Mouse (Mus musculus): ENCODE results near the gene Rnasek. TPM values are rescaled to one million over a fixed set of nuclear protein-coding genes. Genes with fewer than 3 reads are reported as not detected.
A peak's percentile ranks its signal among the peaks of the same experiment; 100 is the strongest.

Rnasek gene
- polyA plus RNA-seq, 1 experiment from 2014 or later = 235 TPM

DNA sequence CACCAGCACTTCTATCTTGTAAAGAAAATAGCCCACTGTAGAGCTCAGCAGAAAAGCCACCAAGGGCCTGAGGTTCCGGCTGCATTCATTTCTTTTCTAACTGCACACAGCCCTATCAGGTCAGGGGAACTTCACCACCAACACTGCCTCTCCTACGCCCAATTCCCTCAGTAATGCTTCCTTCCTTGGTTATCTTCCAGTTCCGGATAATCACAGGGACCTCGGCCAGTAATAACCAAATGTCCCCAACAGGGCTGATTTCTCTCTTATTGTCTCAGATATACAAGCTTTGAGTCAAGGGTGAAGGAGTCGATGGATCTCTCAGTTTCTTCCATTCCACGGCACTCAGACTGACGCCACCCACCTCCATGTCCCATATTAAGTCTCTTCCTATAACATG lies 32.4 kb downstream of the Rnasek start:
- 94% methylated on average over 7 of the region's 7 CpGs for WGBS
- no peak overlapping the region for H3K4me2 ChIP-seq (ENCODE audit: low read length)
- H3K9me3 ChIP-seq (replicated peaks; ENCODE audit: control insufficient read depth, low read length) = no peaks in the 10 kb centered on the region
- H3K4me3 ChIP-seq (ENCODE audit: low read depth, low read length) = no peak overlapping the region
- no peak overlapping the region for H3K27ac ChIP-seq (ENCODE audit: low read depth, low read length)
- DNase-seq (ENCODE audit: low spot score) (no peak), ATAC-seq (no peak)
- no peak overlapping the region for H3K9ac ChIP-seq (ENCODE audit: low read length)
- H3K27me3 ChIP-seq (replicated peaks; ENCODE audit: control insufficient read depth, insufficient read depth, low read length) = no peaks in the 10 kb centered on the region
- no peaks in the 10 kb centered on the region for H3K36me3 ChIP-seq (ENCODE audit: control insufficient read depth, insufficient read depth, low read length)
- no peaks in the 10 kb centered on the region for H3K4me1 ChIP-seq (ENCODE audit: control insufficient read depth, insufficient read depth, low read length)

DNA sequence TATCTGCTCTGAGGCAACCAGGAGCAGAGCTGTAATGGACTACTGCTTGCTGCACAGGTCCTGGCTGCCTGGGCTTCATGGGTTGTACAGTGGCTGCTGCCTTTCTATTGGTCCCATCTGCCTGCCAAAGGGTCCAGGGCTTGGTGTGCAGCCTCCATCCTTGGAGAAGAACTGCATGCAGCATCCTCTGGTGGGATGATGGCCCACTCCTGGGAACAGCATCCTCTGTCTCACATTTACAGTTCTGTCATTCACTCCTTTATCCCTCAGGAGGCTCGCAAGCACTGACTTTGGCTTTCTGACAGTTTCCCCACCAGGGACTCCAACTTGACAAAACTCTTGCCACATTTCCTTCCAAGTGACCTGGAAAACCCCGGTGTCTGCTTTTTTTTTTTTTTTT lies 32.8 kb downstream of the Rnasek start:
- H3K27me3 ChIP-seq (replicated peaks; ENCODE audit: control insufficient read depth, insufficient read depth, low read length) = no peaks in the 10 kb centered on the region
- H3K4me1 ChIP-seq (ENCODE audit: control insufficient read depth, insufficient read depth, low read length) = no peaks in the 10 kb centered on the region
- no peaks in the 10 kb centered on the region for H3K36me3 ChIP-seq (ENCODE audit: control insufficient read depth, insufficient read depth, low read length)
- H3K27ac ChIP-seq (ENCODE audit: low read depth, low read length) = no peak overlapping the region
- H3K4me3 ChIP-seq (ENCODE audit: low read depth, low read length) = no peak overlapping the region
- H3K9ac ChIP-seq (ENCODE audit: low read length) = no peak overlapping the region
- ATAC-seq = no peak
- DNase-seq (ENCODE audit: low spot score) = no peak
- no peak overlapping the region for H3K4me2 ChIP-seq (ENCODE audit: low read length)
- no peaks in the 10 kb centered on the region for H3K9me3 ChIP-seq (replicated peaks; ENCODE audit: control insufficient read depth, low read length)
- WGBS = 84% methylated on average over 2 of the region's 2 CpGs

GRCm38 (mm10) chr11:70201691-70202090 lies 38.0 kb downstream of the Rnasek start:
- DNase-seq (ENCODE audit: low spot score) (peak; percentile 88), ATAC-seq (no peak)
- Histone ChIP-seq H3K9ac (ENCODE audit: low read length) (no peak overlapping the region), H3K4me1 (ENCODE audit: control insufficient read depth, insufficient read depth, low read length) (no peaks in the 10 kb centered on the region), H3K36me3 (ENCODE audit: control insufficient read depth, insufficient read depth, low read length) (no peaks in the 10 kb centered on the region), H3K27ac (ENCODE audit: low read depth, low read length) (no peak overlapping the region), H3K27me3 (replicated peaks; ENCODE audit: control insufficient read depth, insufficient read depth, low read length) (no peaks in the 10 kb centered on the region), H3K4me3 (ENCODE audit: low read depth, low read length) (no peak overlapping the region), H3K9me3 (replicated peaks; ENCODE audit: control insufficient read depth, low read length) (no peaks in the 10 kb centered on the region), H3K4me2 (ENCODE audit: low read length) (no peak overlapping the region)
- WGBS = 41% methylated on average over 5 of the region's 5 CpGs

- no peak for ATAC-seq
These were observed 39.5 kb downstream of the Rnasek start for GRCm38 (mm10) chr11:70200036-70200608.

DNA sequence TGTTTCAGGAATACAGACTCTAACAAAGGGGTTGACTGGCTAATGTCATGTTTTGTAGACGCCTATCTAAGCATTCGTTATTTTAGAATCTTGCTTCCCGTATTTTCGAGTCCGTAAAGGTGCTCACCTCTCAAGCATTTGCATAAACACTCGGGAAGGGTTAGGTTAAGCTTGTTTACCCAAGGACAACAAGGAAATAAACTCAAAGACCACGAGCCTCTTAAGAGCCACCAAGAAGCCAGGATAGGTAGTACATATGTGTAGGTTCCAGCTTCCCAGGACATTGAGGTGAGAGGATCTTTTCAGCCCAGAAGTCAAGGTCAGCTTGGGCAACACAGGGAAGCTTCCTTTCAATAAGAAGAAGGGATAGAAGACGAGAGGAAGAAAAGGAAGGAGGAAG lies 40.5 kb downstream of the Rnasek start:
- no peak overlapping the region for H3K27ac ChIP-seq (ENCODE audit: low read depth, low read length)
- H3K9ac ChIP-seq (ENCODE audit: low read length) = no peak overlapping the region
- no peaks in the 10 kb centered on the region for H3K9me3 ChIP-seq (replicated peaks; ENCODE audit: control insufficient read depth, low read length)
- H3K4me3 ChIP-seq (ENCODE audit: low read depth, low read length) = no peak overlapping the region
- DNase-seq (ENCODE audit: low spot score) = no peak
- H3K4me2 ChIP-seq (ENCODE audit: low read length) = no peak overlapping the region
- no peak for ATAC-seq
- H3K4me1 ChIP-seq (ENCODE audit: control insufficient read depth, insufficient read depth, low read length) = no peaks in the 10 kb centered on the region
- no peaks in the 10 kb centered on the region for H3K36me3 ChIP-seq (ENCODE audit: control insufficient read depth, insufficient read depth, low read length)
- WGBS = 84% methylated on average over 8 of the region's 8 CpGs
- no peaks in the 10 kb centered on the region for H3K27me3 ChIP-seq (replicated peaks; ENCODE audit: control insufficient read depth, insufficient read depth, low read length)

More at GRCm38 (mm10) chr11:70200036-70200608, 39.5 kb downstream of the Rnasek start:
- no peak overlapping the region for H3K9ac ChIP-seq (ENCODE audit: low read length)
- no peaks in the 10 kb centered on the region for H3K4me1 ChIP-seq (ENCODE audit: control insufficient read depth, insufficient read depth, low read length)
- no peaks in the 10 kb centered on the region for H3K27me3 ChIP-seq (replicated peaks; ENCODE audit: control insufficient read depth, insufficient read depth, low read length)
- H3K4me2 ChIP-seq (ENCODE audit: low read length) = no peak overlapping the region
- no peak overlapping the region for H3K4me3 ChIP-seq (ENCODE audit: low read depth, low read length)
- DNase-seq (ENCODE audit: low spot score) = no peak
- H3K9me3 ChIP-seq (replicated peaks; ENCODE audit: control insufficient read depth, low read length) = no peaks in the 10 kb centered on the region
- WGBS = 83% methylated on average over 5 of the region's 5 CpGs
- H3K27ac ChIP-seq (ENCODE audit: low read depth, low read length) = no peak overlapping the region
- H3K36me3 ChIP-seq (ENCODE audit: control insufficient read depth, insufficient read depth, low read length) = no peaks in the 10 kb centered on the region

- Histone ChIP-seq H3K9ac (ENCODE audit: low read length) (no peak overlapping the region), H3K4me3 (ENCODE audit: low read depth, low read length) (no peak overlapping the region), H3K4me2 (ENCODE audit: low read length) (no peak overlapping the region), H3K36me3 (ENCODE audit: control insufficient read depth, insufficient read depth, low read length) (no peaks in the 10 kb centered on the region), H3K9me3 (replicated peaks; ENCODE audit: control insufficient read depth, low read length) (no peaks in the 10 kb centered on the region), H3K4me1 (ENCODE audit: control insufficient read depth, insufficient read depth, low read length) (no peaks in the 10 kb centered on the region), H3K27me3 (replicated peaks; ENCODE audit: control insufficient read depth, insufficient read depth, low read length) (no peaks in the 10 kb centered on the region), H3K27ac (ENCODE audit: low read depth, low read length) (no peak overlapping the region)
- ATAC-seq (no peak), DNase-seq (ENCODE audit: low spot score) (no peak)
- WGBS = 90% methylated on average over 3 of the region's 3 CpGs
These were observed 41.3 kb downstream of the Rnasek start for GRCm38 (mm10) chr11:70198332-70198731.

DNA sequence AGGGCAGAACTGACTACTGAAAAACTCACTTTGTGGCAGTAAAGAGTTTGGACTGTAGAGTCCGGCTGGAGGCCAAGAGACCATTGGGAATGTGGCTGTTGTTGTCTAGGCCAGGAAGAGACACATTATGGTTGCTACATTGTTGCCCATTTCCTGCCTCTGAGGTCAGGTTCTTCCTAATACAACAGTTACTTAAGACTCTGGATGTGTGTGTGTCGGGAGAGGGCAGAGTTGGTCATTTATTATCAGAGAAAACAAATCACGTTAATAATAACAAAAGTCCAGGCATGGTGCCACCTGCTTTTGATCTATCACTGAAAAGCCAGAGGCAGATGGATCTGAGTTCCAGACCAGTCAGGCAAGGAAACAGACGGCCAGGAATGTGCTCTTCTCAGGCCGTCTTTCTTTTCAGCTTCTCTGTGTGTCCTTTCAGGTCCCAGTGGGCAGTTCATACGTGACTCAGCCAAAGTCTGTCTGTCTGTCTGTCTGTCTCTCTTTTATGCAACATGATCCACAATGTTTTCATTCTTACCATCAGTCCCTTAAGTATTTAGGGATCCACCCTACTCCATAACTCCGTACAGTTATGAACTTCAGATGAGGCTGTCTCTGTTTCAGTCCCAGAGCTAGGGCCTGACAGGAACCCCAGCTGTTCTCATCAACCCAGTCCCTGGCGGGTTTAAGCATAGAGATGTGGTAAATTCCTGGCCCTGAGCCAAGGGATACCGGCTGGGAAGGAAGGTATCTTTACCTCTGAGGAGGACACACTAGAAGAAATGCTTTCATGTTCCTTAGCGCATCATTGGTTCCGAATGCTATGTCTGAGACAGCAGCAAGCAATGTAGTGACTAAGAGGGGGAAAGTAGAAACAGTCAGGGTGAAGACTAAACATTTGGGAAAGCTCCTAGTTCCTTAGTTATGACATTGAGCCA lies 46.0 kb downstream of the Rnasek start:
- Histone ChIP-seq H3K27ac (ENCODE audit: low read depth, low read length) (no peak overlapping the region), H3K36me3 (ENCODE audit: control insufficient read depth, insufficient read depth, low read length) (no peaks in the 10 kb centered on the region), H3K4me2 (ENCODE audit: low read length) (no peak overlapping the region), H3K4me1 (ENCODE audit: control insufficient read depth, insufficient read depth, low read length) (no peaks in the 10 kb centered on the region), H3K9me3 (replicated peaks; ENCODE audit: control insufficient read depth, low read length) (no peaks in the 10 kb centered on the region), H3K9ac (ENCODE audit: low read length) (no peak overlapping the region), H3K4me3 (ENCODE audit: low read depth, low read length) (no peak overlapping the region), H3K27me3 (replicated peaks; ENCODE audit: control insufficient read depth, insufficient read depth, low read length) (no peaks in the 10 kb centered on the region)
- 67% methylated on average over 11 of the region's 11 CpGs for WGBS
- DNase-seq (ENCODE audit: low spot score) (no peak), ATAC-seq (no peak)

DNA sequence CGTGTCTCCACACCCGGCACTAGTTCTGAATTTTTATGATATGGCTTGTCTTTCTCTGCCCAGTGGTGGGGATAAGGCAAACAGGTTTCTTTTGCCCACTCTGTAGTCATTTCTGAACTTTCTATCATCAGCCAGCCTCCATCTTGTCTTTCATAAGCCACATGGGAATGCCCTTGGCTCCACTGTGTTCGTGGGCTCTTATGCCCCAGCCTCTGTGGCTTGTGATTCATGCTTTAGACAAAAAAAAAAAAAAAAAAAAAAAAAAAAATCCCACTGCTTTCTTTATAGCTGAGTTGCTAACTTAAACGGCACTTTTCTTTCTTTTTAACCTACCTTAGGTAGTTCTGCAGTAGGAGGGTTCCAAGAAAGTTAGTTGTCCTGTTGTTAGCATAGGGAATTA lies 47.5 kb downstream of the Rnasek start:
- Histone ChIP-seq H3K9me3 (replicated peaks; ENCODE audit: control insufficient read depth, low read length) (no peaks in the 10 kb centered on the region), H3K27ac (ENCODE audit: low read depth, low read length) (no peak overlapping the region), H3K4me3 (ENCODE audit: low read depth, low read length) (no peak overlapping the region), H3K27me3 (replicated peaks; ENCODE audit: control insufficient read depth, insufficient read depth, low read length) (no peaks in the 10 kb centered on the region), H3K4me1 (ENCODE audit: control insufficient read depth, insufficient read depth, low read length) (no peaks in the 10 kb centered on the region), H3K36me3 (ENCODE audit: control insufficient read depth, insufficient read depth, low read length) (no peaks in the 10 kb centered on the region), H3K4me2 (ENCODE audit: low read length) (no peak overlapping the region), H3K9ac (ENCODE audit: low read length) (no peak overlapping the region)
- whole genome bisulfite sequencing = 80% methylated on average over 4 of the region's 4 CpGs
- DNase-seq (ENCODE audit: low spot score) (no peak), ATAC-seq (no peak)

GRCm38 (mm10) chr11:70191188-70191587 lies 48.5 kb downstream of the Rnasek start:
- 85% methylated on average over 6 of the region's 6 CpGs for WGBS
- ATAC-seq (no peak), DNase-seq (ENCODE audit: low spot score) (no peak)
- no peak overlapping the region for H3K9ac ChIP-seq (ENCODE audit: low read length)
- H3K36me3 ChIP-seq (ENCODE audit: control insufficient read depth, insufficient read depth, low read length) = no peaks in the 10 kb centered on the region
- no peaks in the 10 kb centered on the region for H3K4me1 ChIP-seq (ENCODE audit: control insufficient read depth, insufficient read depth, low read length)
- no peaks in the 10 kb centered on the region for H3K9me3 ChIP-seq (replicated peaks; ENCODE audit: control insufficient read depth, low read length)
- H3K27me3 ChIP-seq (replicated peaks; ENCODE audit: control insufficient read depth, insufficient read depth, low read length) = no peaks in the 10 kb centered on the region
- no peak overlapping the region for H3K4me3 ChIP-seq (ENCODE audit: low read depth, low read length)
- H3K27ac ChIP-seq (ENCODE audit: low read depth, low read length) = no peak overlapping the region
- H3K4me2 ChIP-seq (ENCODE audit: low read length) = no peak overlapping the region
